Mouse (Mus musculus) embryonic facial prominence, embryonic 11.5 days (tissue): ENCODE data around the gene Ptges2. TPM values are rescaled to one million over a fixed set of nuclear protein-coding genes. Genes with fewer than 3 reads are reported as not detected.

Source experiments
- ATAC-seq: fragments of 200-750 bp; cut with Nextera tagmentation; replicated peaks from 2 replicates; pipeline ENCODE4 v1.8.0; 2017; ENCODE audit warnings: low read depth; ENCODE audit not compliant: insufficient number of reproducible peaks, low FRiP score, low TSS enrichment
- DNase-seq: peaks from one replicate; pipeline ENCODE4 v3.0.0-alpha.2; 2015; ENCODE audit warnings: low spot score
- H3K27ac ChIP-seq: fragments of 300-500 bp; sonication (generic); replicated peaks from 2 replicates; pipeline ENCODE4 v1.5.1; 2014; ENCODE audit warnings: mild to moderate bottlenecking, low read depth, low read length, control low read depth
- H3K27me3 ChIP-seq: fragments of 300-500 bp; sonication (generic); 2 replicates; pipeline ENCODE4 v1.6.1; 2014; ENCODE audit warnings: mild to moderate bottlenecking, low read length, moderate library complexity, mixed read lengths; ENCODE audit not compliant: control insufficient read depth, insufficient read depth
- H3K36me3 ChIP-seq: fragments of 300-500 bp; sonication (generic); replicated peaks from 2 replicates; pipeline ENCODE4 v1.6.1; 2014; ENCODE audit warnings: low read depth, mild to moderate bottlenecking, low read length, moderate library complexity, mixed read lengths; ENCODE audit not compliant: control insufficient read depth, insufficient read depth
- H3K4me1 ChIP-seq: fragments of 300-500 bp; sonication (generic); 2 replicates; pipeline ENCODE4 v1.6.1; 2014; ENCODE audit warnings: low read length, mixed read lengths; ENCODE audit not compliant: control insufficient read depth, insufficient read depth
- H3K4me2 ChIP-seq: fragments of 300-500 bp; sonication (generic); 2 replicates; pipeline ENCODE4 v1.6.1; 2014; ENCODE audit warnings: low read depth, mild to moderate bottlenecking, control low read depth, low read length, moderate library complexity
- H3K4me3 ChIP-seq: fragments of 300-500 bp; sonication (generic); 2 replicates; pipeline ENCODE4 v1.5.1; 2014; ENCODE audit warnings: low read depth, low read length, control low read depth
- H3K9ac ChIP-seq: fragments of 300-500 bp; sonication (generic); replicated peaks from 2 replicates; pipeline ENCODE4 v1.6.1; 2014; ENCODE audit warnings: mild to moderate bottlenecking, control low read depth, low read length
- H3K9me3 ChIP-seq: fragments of 300-500 bp; sonication (generic); replicated peaks from 2 replicates; pipeline ENCODE4 v1.6.1; 2016; ENCODE audit warnings: mild to moderate bottlenecking, low read length, inconsistent platforms, mixed read lengths; ENCODE audit not compliant: control insufficient read depth
- WGBS: fragments of 180-500 bp; shearing (Covaris S2); extraction: QIAGEN DNeasy Blood & Tissue Kit; methylation state at CpG from one replicate; pipeline ENCODE4 v1.1.7; 2014; 5-methylcytosine and 5-hydroxymethylcytosine counted together
- polyA plus RNA-seq: library from polyadenylated mRNA; unstranded; fragments of >200 nt; fragmentation: Nextera tagmentation; extraction: Ambion mirVana; gene quantifications from 2 replicates; pipeline ENCODE4 v1.2.1, GENCODE M21; 2014

Ptges2 gene
- polyA plus RNA-seq, 1 experiment from 2014 or later = 33.0 TPM

- Histone ChIP-seq H3K4me1 (no peaks in the 10 kb centered on the region; the same call in 1 of the 2 replicates), H3K9ac (no peak overlapping the region), H3K4me3 (no peak overlapping the region), H3K36me3 (no peaks in the 10 kb centered on the region), H3K9me3 (no peaks in the 10 kb centered on the region), H3K27me3 (no peaks in the 10 kb centered on the region; the same call in 1 of the 2 replicates), H3K27ac (no peak overlapping the region), H3K4me2 (no peak overlapping the region)
- ATAC-seq = no peak
- WGBS = 90% methylated on average over 5 of the region's 5 CpGs
- DNase-seq = no peak
Measured at GRCm38 (mm10) chr2:32392063-32392462, 3.6 kb upstream of the Ptges2 start.

- Histone ChIP-seq H3K4me2 (peak overlapping the region; percentile 74), H3K9me3 (no peaks in the 10 kb centered on the region), H3K27ac (no peak overlapping the region), H3K27me3 (no peaks in the 10 kb centered on the region; the same call in 1 of the 2 replicates), H3K4me3 (peak overlapping the region; percentile 93), H3K36me3 (no peaks in the 10 kb centered on the region), H3K9ac (peak overlapping the region; percentile 81), H3K4me1 (no peaks in the 10 kb centered on the region)
- DNase-seq (peak; percentile 59), ATAC-seq (no peak)
- 4% methylated on average over 8 of the region's 8 CpGs for WGBS
Measured at GRCm38 (mm10) chr2:32394973-32395372, 723 bp upstream of the Ptges2 start.

GRCm38 (mm10) chr2:32395946-32396621 is 388 bp downstream of the Ptges2 start:
- ATAC-seq (peak; percentile 96), DNase-seq (peak; percentile 95)
- WGBS = under 1% methylated on average over 59 of the region's 59 CpGs
- Histone ChIP-seq H3K9me3 (no peaks in the 10 kb centered on the region), H3K4me3 (peak overlapping the region; percentile 93), H3K27me3 (no peaks in the 10 kb centered on the region; the same call in 1 of the 2 replicates), H3K4me2 (peak overlapping the region; percentile 74), H3K4me1 (no peaks in the 10 kb centered on the region), H3K27ac (peak overlapping the region; percentile 71), H3K36me3 (no peaks in the 10 kb centered on the region; the same call in 1 of the 2 replicates), H3K9ac (peak overlapping the region; percentile 81)

- no peaks in the 10 kb centered on the region for H3K9me3 ChIP-seq
- no peak for ATAC-seq
- H3K4me3 ChIP-seq = peak overlapping the region; percentile 93
- H3K9ac ChIP-seq = peak overlapping the region; percentile 81
- H3K4me1 ChIP-seq = no peaks in the 10 kb centered on the region
- H3K27me3 ChIP-seq = no peaks in the 10 kb centered on the region; the same call in 1 of the 2 replicates
- 0 out of 2 replicates have a peak overlapping the region, but pooled peaks have one; percentile 71 for H3K27ac ChIP-seq
- H3K4me2 ChIP-seq = peak overlapping the region; percentile 74
- H3K36me3 ChIP-seq = no peaks in the 10 kb centered on the region; the same call in 1 of the 2 replicates
- DNase-seq = no peak
- 0% methylated on average over 15 of the region's 15 CpGs for WGBS
Measured at GRCm38 (mm10) chr2:32396695-32397094, 999 bp downstream of the Ptges2 start.

DNA sequence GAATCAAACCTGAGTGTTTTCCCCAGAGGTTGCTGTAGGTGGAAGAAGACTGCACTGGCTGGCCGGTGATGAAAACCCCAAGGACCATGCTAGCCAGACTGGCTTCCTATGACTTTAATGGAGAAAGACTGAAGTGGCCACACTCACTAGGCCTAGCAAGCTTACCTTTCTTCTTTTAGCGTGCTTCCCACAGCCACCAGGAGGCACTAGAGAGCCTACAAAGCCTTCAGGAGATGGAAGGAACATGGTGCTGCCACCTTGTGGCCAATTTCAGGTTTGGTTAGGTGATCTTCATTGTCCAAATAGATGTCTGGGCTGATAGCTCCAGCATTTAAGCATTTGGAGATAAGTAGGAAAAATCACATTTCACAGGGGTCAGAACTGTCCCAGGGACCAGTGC is 9.0 kb downstream of the Ptges2 start:
- no peaks in the 10 kb centered on the region for H3K9me3 ChIP-seq
- 18% methylated on average over 2 of the region's 2 CpGs for WGBS
- no peaks in the 10 kb centered on the region; the same call in 1 of the 2 replicates for H3K36me3 ChIP-seq
- H3K4me1 ChIP-seq = peaks cover 3% of the 10 kb centered on the region; the same call in 1 of the 2 replicates
- H3K27me3 ChIP-seq = no peaks in the 10 kb centered on the region
- DNase-seq (peak; percentile 99), ATAC-seq (no peak)
- H3K9ac ChIP-seq = no peak overlapping the region
- H3K27ac ChIP-seq = no peak overlapping the region
- no peak overlapping the region for H3K4me3 ChIP-seq
- no peak overlapping the region for H3K4me2 ChIP-seq

DNA sequence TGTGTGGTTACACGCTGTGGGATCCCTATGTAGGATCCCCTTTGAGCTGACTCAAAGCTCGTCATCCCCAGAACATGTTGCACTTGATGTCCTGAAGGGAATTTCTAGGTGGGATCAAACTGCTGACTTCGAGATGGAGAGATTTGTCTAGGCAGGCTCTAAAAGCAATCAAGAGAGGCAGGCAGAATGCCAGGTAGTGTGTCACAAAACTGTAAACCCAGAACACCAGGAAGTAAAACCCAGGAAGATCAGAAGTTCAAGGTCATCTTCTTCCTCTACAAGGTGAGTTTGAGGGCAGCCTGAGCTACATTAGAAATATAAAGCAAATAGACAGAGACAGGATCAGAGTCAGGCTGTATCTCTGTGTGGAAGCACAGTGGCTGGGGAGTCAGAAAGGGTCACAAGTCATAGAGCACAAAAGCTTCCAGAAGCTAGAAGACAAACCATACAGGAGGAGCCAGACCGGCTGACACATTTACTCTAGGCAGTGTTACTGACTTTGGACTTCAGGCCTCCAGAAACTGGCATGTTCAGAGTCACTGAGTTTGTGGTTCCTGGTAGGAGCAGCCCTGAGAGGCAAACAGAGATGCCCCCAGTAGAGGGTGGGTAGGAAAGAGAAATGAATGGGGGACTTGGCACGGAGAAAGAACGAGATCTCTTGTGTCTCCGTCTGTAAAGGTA is 11.6 kb downstream of the Ptges2 start:
- Histone ChIP-seq H3K27ac (no peak overlapping the region), H3K4me3 (no peak overlapping the region), H3K27me3 (no peaks in the 10 kb centered on the region), H3K4me2 (no peak overlapping the region), H3K4me1 (peaks cover 3% of the 10 kb centered on the region; the same call in 1 of the 2 replicates), H3K9me3 (no peaks in the 10 kb centered on the region), H3K9ac (no peak overlapping the region), H3K36me3 (no peaks in the 10 kb centered on the region)
- DNase-seq (no peak), ATAC-seq (no peak)
- 86% methylated on average over 7 of the region's 7 CpGs for WGBS

DNA sequence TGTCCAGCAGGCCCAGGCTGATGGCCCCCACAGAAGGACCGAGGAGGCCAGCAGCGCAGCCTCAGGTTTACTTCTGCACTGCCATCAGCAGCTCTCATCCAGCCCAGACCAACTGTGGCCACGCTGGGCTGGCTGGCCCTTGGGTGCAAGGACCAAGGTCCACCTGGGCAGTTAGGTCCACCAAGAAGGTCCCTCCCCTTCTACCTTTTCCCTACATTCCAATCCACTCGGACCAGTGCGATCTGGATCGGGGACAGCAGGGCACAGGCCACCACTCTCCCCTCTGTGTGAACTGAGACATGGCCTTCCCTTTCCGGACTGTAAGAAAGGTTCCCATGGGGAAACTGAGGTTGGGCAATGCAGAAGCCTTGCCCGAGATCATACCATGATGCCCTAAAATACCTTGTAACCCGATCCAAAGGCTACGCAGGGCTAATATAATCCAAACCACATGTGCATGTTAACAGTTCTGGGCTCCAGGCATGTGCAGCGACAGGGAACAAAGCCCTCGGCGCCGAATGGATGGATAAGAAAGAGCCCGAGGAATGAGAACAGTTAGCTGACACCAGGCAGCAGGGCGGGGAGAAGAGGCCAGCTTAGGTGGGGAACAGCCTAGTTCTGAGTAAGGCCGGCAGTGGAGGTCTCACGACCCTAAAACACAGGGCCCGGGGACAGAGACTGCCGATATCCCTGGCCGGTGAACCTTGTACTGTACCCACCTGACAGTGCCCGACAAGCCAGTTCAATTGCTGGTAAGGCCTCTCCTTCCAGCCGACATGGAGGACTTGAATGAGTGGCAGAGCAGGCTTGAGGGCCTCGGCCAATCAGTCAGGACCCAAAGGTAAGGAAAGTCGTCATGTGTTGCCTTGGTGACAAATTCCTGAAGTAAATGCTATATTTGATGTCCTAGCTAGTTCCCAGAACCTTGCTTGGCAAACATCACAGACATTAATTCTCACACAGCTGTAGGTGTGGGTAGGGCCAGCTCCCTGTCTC is 13.0 kb downstream of the Ptges2 start:
- H3K4me1 ChIP-seq = peaks cover 3% of the 10 kb centered on the region; the same call in 1 of the 2 replicates
- ATAC-seq = peak; percentile 64
- DNase-seq = peak; percentile 90
- H3K9me3 ChIP-seq = no peaks in the 10 kb centered on the region
- peak overlapping the region; percentile 89 for H3K27ac ChIP-seq
- WGBS = 34% methylated on average over 25 of the region's 25 CpGs
- no peaks in the 10 kb centered on the region for H3K27me3 ChIP-seq
- no peaks in the 10 kb centered on the region for H3K36me3 ChIP-seq
- no peak overlapping the region for H3K4me3 ChIP-seq
- peak overlapping the region; percentile 54 for H3K9ac ChIP-seq
- no peak overlapping the region; the same call in 1 of the 2 replicates for H3K4me2 ChIP-seq
